Mouse (Mus musculus) heart, adult 2 months (tissue): Measurements from ENCODE around the gene Apbb1ip.

Experiments
- CTCF ChIP-seq: fragments of 200-600 bp; IDR thresholded peaks from 2 replicates; pipeline ENCODE4 v1.8.1; 2022; ENCODE audit warnings: antibody characterized with exemption, mild to moderate bottlenecking, moderate library complexity
- EP300 ChIP-seq: fragments of 200-500 bp; IDR thresholded peaks from 2 replicates; pipeline ENCODE4 v1.6.1; 2011; ENCODE audit warnings: low read depth, low read length, control low read depth; ENCODE audit not compliant: insufficient read depth
- POLR2A ChIP-seq: fragments of 200-500 bp; IDR thresholded peaks from 2 replicates; pipeline ENCODE4 v1.6.1; 2011; ENCODE audit warnings: mild to moderate bottlenecking, low read depth, low read length, control low read depth; ENCODE audit not compliant: insufficient read depth

- no peak for TF ChIP-seq POLR2A
- TF ChIP-seq CTCF = no peak
- no peak for TF ChIP-seq EP300
Measured at GRCm38 (mm10) chr2:22740441-22740840, 33.5 kb upstream of the Apbb1ip start.
